Mouse (Mus musculus): ENCODE data around the gene Olfr311.

- TF ChIP-seq POLR2A (IDR thresholded peaks at IDR 0.05; ENCODE audit: borderline replicate concordance, insufficient read depth, low read length) (no peak), CTCF (IDR thresholded peaks at IDR 0.05; ENCODE audit: borderline replicate concordance, insufficient read depth, low read depth, low read length) (no peak)
These were observed 35.2 kb upstream of the Olfr311 start for GRCm38 (mm10) chr11:58803871-58804270.

Measured in cerebellum, adult 2 months (tissue).